Mouse (Mus musculus) forebrain, postnatal 0 days (tissue): Measurements from ENCODE around the gene Dlgap1. TPM values are rescaled to one million over a fixed set of nuclear protein-coding genes. Genes with fewer than 3 reads are reported as not detected.

Experiments used
- ATAC-seq: fragments of 200-750 bp; cut with Nextera tagmentation; 2 replicates; pipeline ENCODE4 v1.8.0; 2017; ENCODE audit warnings: mild to moderate bottlenecking, moderate library complexity
- DNase-seq: peaks from one replicate; pipeline ENCODE4 v3.0.0-alpha.2; 2015
- H3K27ac ChIP-seq: fragments of 300-500 bp; sonication (generic); 2 replicates; pipeline ENCODE4 v1.5.1; 2014; ENCODE audit warnings: low read depth, mild to moderate bottlenecking, antibody characterized with exemption, low read length, moderate library complexity, mixed read lengths
- H3K27me3 ChIP-seq: fragments of 300-500 bp; sonication (generic); 2 replicates; pipeline ENCODE4 v1.6.1; 2014; ENCODE audit warnings: mild to moderate bottlenecking, low read length, mixed read lengths; ENCODE audit not compliant: insufficient read depth
- H3K36me3 ChIP-seq: fragments of 300-500 bp; sonication (generic); 2 replicates; pipeline ENCODE4 v1.6.1; 2014; ENCODE audit warnings: mild to moderate bottlenecking, moderate library complexity; ENCODE audit not compliant: insufficient read depth
- H3K4me1 ChIP-seq: fragments of 300-500 bp; sonication (generic); 2 replicates; pipeline ENCODE4 v1.6.1; 2014; ENCODE audit warnings: antibody characterized with exemption; ENCODE audit not compliant: insufficient read depth
- H3K4me2 ChIP-seq: fragments of 300-500 bp; sonication (generic); 2 replicates; pipeline ENCODE4 v1.6.1; 2014; ENCODE audit warnings: low read depth, mild to moderate bottlenecking, moderate library complexity
- H3K4me3 ChIP-seq: fragments of 300-500 bp; sonication (generic); 2 replicates; pipeline ENCODE4 v1.5.1; 2014; ENCODE audit warnings: low read depth, low read length, mixed read lengths
- H3K9ac ChIP-seq: fragments of 300-500 bp; sonication (generic); 2 replicates; pipeline ENCODE4 v1.6.1; 2014; ENCODE audit warnings: mild to moderate bottlenecking
- H3K9me3 ChIP-seq: fragments of 300-500 bp; sonication (generic); 2 replicates; pipeline ENCODE4 v1.6.1; 2016; ENCODE audit warnings: low read length
- CTCF ChIP-seq: sonication (generic); IDR thresholded peaks from 2 replicates; pipeline ENCODE4 v1.5.1; 2016; ENCODE audit warnings: antibody characterized with exemption, control low read depth, low read depth
- WGBS: fragments of 180-500 bp; shearing (Covaris S2); extraction: QIAGEN DNeasy Blood & Tissue Kit; methylation state at CpG from one replicate; pipeline ENCODE4 v1.1.7; 2014; 5-methylcytosine and 5-hydroxymethylcytosine counted together
- polyA plus RNA-seq: library from polyadenylated mRNA; unstranded; fragments of >200 nt; fragmentation: Nextera tagmentation; extraction: Ambion mirVana; gene quantifications from 2 replicates; pipeline ENCODE4 v1.2.1, GENCODE M21; 2015
- total RNA-seq: library from RNA; depleted of rRNA; stranded (reverse); fragments of >200 nt; gene quantifications from 2 replicates; pipeline ENCODE4 v1.2.3, GENCODE M21; 2014

Dlgap1 gene
- total and polyA plus RNA-seq, 2 experiments from 2014 or later, result 44.8 to 105 TPM

DNA sequence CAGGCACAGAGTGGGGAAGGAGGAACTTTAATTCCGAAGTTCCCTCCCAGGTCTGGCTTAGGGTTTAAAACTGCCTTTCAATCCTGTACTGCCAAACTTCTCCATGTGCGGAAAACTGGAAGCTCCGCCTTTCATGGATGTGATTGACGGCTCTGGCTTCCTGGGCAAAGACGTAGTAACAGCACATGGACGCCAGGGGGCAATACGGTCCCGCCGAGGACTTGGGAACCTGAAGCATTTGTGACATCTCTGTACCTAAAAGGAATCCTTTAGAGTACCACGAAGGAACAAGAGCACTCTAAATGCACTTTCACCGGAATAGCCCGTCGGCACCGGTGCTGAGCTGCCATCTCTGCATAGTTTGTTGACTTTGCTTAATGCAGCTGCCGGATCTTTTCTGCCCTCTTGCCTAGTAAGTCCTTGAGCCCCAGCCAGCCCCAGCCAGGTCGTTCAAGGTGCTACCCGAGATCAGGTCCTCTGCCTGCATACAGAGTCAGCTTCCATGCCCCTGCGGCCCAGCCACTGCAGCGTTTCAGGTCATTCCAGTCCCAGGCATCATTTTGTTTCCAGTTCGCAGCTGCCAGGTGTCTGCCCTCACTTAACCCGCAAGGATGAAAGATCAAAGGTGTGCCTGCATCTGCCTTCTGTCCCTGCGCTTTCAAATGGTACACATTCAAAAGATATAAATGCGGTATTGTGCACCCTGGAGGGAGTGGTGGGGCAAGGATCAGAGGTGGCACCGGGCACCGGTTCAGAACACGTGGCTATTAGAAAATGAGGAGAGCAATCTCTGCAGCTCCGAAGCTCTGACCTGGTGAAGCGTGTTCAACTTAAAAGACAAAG lies 738.3 kb downstream of the Dlgap1 start:
- no peak overlapping the region for H3K9ac ChIP-seq
- H3K9me3 ChIP-seq, result no peaks in the 10 kb centered on the region
- H3K27me3 ChIP-seq, result no peaks in the 10 kb centered on the region
- peak; percentile 90 for ATAC-seq
- WGBS, result 6% methylated on average over 28 of the region's 28 CpGs
- H3K36me3 ChIP-seq, result no peaks in the 10 kb centered on the region
- peak; percentile 91 for DNase-seq
- TF ChIP-seq CTCF, result peak; percentile 96
- peak overlapping the region; percentile 44 for H3K4me2 ChIP-seq
- no peak overlapping the region for H3K27ac ChIP-seq
- no peak overlapping the region for H3K4me3 ChIP-seq
- no peaks in the 10 kb centered on the region for H3K4me1 ChIP-seq

DNA sequence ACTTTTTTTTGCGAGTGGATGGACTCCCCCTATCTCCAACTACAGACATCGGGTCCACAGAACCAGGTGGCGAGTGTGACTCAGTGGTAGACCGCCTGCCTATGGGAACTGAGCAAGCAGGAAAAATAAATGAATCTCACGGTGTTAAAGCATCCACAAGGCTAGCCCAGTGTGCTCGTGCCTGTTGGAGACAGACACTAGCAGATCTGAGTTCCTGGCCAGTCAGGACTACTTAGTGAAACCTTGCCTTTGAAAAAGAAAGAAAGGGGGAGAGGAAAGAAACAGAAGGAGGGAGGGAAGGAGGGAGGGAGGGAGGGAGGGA lies 738.9 kb downstream of the Dlgap1 start:
- H3K9me3 ChIP-seq, result no peaks in the 10 kb centered on the region
- H3K4me2 ChIP-seq, result 0 out of 2 replicates have a peak overlapping the region, but pooled peaks have one; percentile 44
- H3K4me1 ChIP-seq, result no peaks in the 10 kb centered on the region
- H3K27ac ChIP-seq, result no peak overlapping the region
- H3K9ac ChIP-seq, result no peak overlapping the region
- no peak for TF ChIP-seq CTCF
- no peak overlapping the region for H3K4me3 ChIP-seq
- ATAC-seq (no peak), DNase-seq (no peak)
- 39% methylated on average over 6 of the region's 6 CpGs for WGBS
- no peaks in the 10 kb centered on the region for H3K36me3 ChIP-seq
- no peaks in the 10 kb centered on the region for H3K27me3 ChIP-seq

GRCm38 (mm10) chr17:70709545-70709944 lies 740.7 kb downstream of the Dlgap1 start:
- Histone ChIP-seq H3K4me1 (no peaks in the 10 kb centered on the region), H3K27ac (no peak overlapping the region), H3K9me3 (no peaks in the 10 kb centered on the region), H3K4me3 (no peak overlapping the region), H3K4me2 (no peak overlapping the region), H3K27me3 (no peaks in the 10 kb centered on the region), H3K9ac (no peak overlapping the region), H3K36me3 (no peaks in the 10 kb centered on the region)
- no peak for ATAC-seq
- WGBS, result 65% methylated on average over 5 of the region's 5 CpGs
- DNase-seq, result no peak
- TF ChIP-seq CTCF, result no peak

GRCm38 (mm10) chr17:70713470-70713869 lies 744.6 kb downstream of the Dlgap1 start:
- Histone ChIP-seq H3K4me1 (no peaks in the 10 kb centered on the region), H3K9me3 (no peaks in the 10 kb centered on the region), H3K27me3 (no peaks in the 10 kb centered on the region), H3K9ac (no peak overlapping the region), H3K36me3 (no peaks in the 10 kb centered on the region), H3K27ac (no peak overlapping the region), H3K4me2 (no peak overlapping the region), H3K4me3 (no peak overlapping the region)
- DNase-seq (no peak), ATAC-seq (no peak)
- 48% methylated on average over 10 of the region's 10 CpGs for WGBS
- TF ChIP-seq CTCF, result no peak

DNA sequence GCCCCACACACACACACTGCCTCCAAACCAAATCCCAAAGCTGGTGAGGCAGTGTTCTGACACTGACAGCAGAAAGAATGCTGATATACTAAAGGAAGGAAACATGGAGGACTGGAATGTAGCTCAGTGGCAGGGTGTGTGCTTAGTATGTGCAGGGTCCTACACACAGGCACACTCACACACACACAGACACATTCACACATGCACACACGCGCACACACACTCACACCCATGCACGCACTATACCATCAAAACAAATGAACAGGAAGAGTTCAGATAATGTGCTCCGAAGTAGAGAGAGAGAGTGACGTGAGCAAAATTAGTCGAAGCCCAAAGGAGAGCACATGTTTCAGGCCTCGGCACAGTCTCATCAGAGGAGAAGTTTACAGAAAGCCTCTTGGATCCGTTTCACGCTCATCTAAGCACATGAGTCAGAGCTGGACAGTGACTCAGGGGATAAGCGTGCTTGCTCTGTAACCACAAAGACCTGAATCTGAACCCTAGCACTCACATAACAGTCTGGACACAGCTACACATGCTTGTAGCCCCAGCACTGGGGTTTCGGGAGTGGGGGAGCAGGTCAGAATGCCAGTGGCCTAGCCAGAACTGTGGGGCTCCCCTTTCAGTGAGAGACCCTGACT lies 750.9 kb downstream of the Dlgap1 start:
- no peak for TF ChIP-seq CTCF
- H3K9me3 ChIP-seq, result no peaks in the 10 kb centered on the region
- H3K4me3 ChIP-seq, result no peak overlapping the region
- H3K4me2 ChIP-seq, result no peak overlapping the region
- 88% methylated on average over 11 of the region's 11 CpGs for WGBS
- H3K27me3 ChIP-seq, result no peaks in the 10 kb centered on the region
- no peak for DNase-seq
- H3K36me3 ChIP-seq, result no peaks in the 10 kb centered on the region
- H3K9ac ChIP-seq, result no peak overlapping the region
- no peak overlapping the region for H3K27ac ChIP-seq
- no peaks in the 10 kb centered on the region for H3K4me1 ChIP-seq
- no peak for ATAC-seq

- Histone ChIP-seq H3K4me2 (no peak overlapping the region), H3K36me3 (no peaks in the 10 kb centered on the region), H3K9me3 (no peaks in the 10 kb centered on the region), H3K9ac (no peak overlapping the region), H3K27ac (no peak overlapping the region), H3K4me1 (no peaks in the 10 kb centered on the region), H3K4me3 (no peak overlapping the region), H3K27me3 (no peaks in the 10 kb centered on the region)
- 30% methylated on average over 8 of the region's 8 CpGs for WGBS
- no peak for ATAC-seq
- TF ChIP-seq CTCF, result no peak
- DNase-seq, result no peak
Measured at GRCm38 (mm10) chr17:70720766-70721165, 751.9 kb downstream of the Dlgap1 start.

- WGBS, result 76% methylated on average over 3 of the region's 3 CpGs
- DNase-seq, result no peak
- H3K27me3 ChIP-seq, result no peaks in the 10 kb centered on the region
Measured at GRCm38 (mm10) chr17:70722146-70722545, 753.3 kb downstream of the Dlgap1 start.

More at GRCm38 (mm10) chr17:70722146-70722545, 753.3 kb downstream of the Dlgap1 start:
- ATAC-seq, result no peak
- no peaks in the 10 kb centered on the region for H3K9me3 ChIP-seq
- no peak overlapping the region for H3K4me2 ChIP-seq
- TF ChIP-seq CTCF, result no peak
- no peak overlapping the region for H3K27ac ChIP-seq
- H3K4me3 ChIP-seq, result no peak overlapping the region
- no peak overlapping the region for H3K9ac ChIP-seq
- no peaks in the 10 kb centered on the region for H3K4me1 ChIP-seq
- no peaks in the 10 kb centered on the region for H3K36me3 ChIP-seq
